Mouse (Mus musculus): ENCODE data around the gene Trpm8. TPM values are rescaled to one million over a fixed set of nuclear protein-coding genes. Genes with fewer than 3 reads are reported as not detected.

Trpm8 gene
- total RNA-seq (2021), result not detected
- long read RNA-seq, experiment 1, result 0 reads
- long read RNA-seq, experiment 2, result 0 reads

DNA sequence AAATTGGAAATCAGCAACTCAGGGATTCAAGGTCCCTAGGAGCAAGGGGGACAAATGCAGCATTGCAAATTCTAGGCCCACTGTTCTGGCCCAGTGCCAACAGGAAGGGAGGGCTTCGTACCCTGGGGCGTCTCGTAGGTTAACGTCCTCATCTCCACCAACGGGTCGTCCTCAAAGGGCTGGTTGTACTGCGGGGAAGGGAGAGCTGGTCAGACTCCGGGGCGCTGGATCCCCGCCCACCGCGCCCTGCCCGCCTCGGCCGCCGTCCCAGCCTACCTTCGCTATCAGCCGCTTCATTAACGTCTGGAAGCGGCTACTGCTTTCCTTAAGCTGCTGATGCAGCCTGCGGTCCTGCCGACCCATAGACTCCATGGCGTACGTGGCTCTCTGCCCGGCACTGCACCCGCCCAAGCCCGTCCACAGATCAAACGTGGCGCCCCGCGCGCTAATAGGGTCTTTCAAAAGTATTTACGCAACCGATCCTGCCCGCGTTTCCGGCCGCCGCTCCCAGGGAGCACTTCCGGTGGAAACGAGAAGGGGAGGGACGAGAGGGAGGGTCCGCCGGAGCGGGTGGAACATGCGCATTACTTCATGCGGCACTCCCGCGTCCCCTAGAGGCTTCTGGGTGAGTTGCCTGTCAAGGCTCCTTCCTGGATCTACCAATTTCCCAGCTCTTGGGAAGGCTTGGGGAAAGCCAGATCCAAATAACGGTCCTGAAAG is at the start of gene Trpm8, which contains the start of gene Hjurp:
Gene Trpm8 (plus strand): TSS at position 564 of the 720 bp plus-strand sequence.
Gene Hjurp (minus strand): TSS at position 536 of the 720 bp plus-strand sequence.
- DNase-seq, result peak; percentile 100

DNA sequence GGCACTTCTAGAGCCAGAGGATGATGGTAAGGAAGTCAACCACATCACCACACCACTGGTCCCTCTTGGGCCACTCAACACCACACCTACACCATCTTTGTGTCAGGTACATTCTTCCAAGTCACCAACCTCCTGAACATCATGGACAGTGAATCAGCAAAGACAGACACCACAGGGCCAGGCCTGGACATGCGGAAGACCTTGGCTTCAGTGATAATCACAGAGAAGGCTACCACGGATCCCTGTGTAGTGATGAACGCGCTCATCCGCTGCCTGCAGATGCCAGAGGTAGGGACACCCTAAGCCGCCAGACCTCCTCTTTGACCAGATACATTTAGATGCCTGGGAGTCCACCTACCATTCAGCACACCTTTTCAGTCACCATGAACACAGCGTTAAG is 49.3 kb upstream of the Trpm8 start:
- peak; percentile 6 to 16 for DNase-seq

DNA sequence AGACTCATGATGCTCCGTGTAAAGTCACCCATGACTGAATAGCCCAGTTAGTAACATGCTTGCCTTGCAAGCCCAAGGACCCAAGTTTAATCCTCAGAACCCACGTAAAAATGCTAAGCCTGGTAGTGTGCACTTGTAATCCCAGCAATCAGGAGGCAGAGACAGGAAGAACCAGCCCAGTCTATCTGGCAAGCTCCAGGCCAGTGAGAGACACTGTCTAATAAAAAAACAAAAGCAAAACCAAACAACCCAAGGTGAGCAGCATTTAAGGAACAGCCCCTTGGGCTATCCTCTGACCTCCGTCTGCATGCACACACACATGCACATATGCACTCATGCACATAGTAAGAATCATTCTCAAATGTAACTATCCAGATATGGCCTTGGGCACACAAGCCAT is 47.9 kb upstream of the Trpm8 start:
- no peak for DNase-seq

DNA sequence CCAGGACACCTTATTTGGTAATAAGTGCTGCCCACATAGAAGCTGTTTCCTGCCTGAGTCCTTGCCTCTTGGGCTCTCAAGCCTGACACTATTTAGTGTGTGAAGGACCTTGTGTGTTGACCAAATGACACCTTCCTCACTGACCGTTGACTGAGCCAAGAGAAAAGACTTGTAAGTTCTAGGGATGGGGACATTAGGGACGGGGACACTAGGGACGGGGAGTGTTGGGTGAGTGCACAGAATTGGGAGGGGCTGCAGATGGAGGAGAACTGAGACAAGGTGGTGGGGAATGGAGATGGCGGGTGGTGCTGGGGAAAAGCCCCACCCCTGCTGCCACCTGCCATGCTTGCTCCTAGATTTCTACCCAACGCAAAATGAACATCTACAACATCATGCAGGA is 47.5 kb upstream of the Trpm8 start:
- DNase-seq, result no peak

DNA sequence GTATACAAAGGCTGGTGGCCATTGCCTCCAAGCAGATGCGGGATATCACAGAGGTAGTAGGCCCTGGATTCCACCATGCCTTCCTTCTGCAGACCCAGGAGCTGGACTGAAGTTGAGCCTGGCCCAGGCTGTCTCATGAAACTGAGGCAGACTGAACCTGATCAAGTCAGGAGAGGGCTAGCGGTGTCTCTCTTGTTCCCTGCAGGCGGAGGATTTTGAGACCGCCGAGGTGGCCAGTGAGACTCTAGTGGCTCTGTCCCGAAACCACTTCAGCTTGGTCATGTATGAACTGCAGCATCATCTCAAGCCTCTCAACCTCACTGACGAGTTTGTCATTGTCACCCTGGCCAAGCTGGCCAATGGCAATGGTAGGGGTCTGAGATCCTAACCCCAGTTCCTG is 47.0 kb upstream of the Trpm8 start:
- DNase-seq, result no peak

DNA sequence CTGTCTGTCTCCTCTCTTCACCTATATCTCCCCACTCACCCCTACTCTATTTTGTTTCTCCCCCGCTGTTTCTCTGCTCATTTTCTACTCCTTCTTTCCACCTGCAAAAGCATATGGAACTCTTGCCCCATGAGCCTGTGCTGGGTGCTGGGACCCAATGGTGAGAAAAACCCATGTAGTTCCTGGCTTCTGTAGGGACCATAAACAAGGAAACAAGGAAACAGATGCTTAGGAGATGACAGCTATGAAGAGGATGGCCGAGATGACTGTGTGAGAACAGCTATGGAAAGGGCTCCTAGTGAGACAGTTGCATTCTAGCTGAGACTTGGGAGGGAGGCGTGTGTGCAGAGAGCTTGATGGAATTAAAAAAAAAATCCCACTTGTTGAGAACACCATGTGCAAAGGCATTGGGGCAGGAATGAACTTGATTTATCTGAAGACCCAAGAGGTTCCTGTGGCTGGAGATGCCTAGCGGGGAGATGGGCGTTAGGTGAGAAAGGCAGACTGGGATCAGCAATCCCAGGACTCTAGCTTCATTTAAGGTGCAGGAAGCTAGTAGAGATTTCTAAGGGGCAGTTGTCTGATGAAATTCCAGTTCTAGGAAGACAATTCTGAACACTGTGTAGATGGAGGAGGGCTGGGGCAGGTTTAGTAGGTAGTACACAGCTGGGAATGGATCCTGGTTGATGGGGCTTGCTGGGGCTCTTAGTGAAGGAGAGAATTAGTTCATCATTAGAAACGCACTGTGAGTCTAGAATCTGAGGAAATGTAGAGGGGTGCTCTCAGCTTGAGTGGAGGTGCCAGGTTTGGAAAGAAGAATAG is 46.3 kb upstream of the Trpm8 start:
- no peak for DNase-seq

DNA sequence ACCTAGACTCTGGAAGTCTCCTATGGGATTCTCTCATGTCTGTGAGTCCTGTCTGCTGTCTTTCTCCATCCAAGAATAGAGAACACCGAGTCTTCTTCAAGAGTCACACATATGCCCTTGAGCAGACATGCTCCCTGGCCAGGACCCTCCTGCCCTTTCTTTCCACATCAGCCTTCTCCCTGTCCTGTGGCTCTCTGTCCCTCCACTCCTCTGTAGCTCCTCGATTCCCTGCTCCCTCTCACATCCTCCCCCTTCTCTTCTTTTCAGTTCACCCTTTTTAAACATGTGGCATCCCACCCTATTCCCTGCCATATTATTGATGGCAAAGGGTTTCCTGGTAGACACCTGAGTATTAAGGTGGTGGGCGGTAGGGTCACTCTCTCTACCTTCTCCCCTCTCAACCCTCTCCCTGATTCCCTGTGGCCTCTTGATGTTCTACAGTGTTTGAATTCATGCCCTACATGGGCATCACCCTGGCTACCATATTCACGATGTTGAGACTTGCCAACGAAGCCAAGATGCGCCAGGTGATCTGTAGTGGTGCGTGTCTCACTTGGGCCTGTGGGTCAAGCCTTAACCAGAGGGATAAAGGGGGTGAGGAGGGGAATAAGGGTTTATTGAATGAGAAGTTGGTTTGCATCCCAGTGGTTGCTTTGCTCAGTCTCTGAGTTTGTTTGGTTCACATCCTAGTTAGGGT is 45.5 kb upstream of the Trpm8 start:
- no peak for DNase-seq

DNA sequence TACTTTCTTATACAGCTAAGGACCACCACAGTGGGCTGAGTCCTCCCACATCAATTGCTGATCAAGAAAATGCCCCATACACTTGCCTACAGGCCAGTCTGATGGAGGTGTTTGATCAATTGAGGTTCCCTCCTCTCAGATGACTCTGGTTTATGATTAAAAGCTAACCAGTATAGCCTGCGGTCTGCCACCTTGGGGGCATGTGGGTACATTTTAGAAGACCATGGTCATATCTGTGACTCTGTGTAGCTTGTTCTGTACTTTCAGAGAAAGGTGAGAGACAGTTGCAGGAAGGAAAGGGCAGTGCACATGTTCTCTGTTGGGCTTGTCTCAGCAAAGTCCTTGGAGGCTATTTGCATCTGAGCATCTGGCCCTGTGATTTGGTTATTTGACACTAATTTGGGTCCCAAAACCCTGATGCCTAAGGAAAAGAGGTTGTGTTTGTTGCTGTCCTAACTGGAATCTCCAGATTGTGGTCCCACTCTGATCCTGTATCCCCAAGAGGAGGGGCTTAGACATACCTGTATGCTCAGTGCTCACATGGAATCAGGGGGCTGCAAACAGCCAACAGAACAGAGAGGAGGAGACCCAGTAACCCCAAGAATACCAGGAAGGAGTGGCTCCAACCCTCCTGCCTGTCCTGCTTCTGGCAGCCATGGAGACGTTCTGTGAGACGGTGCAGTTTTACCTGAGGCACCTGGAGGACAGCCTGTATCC is 44.6 kb upstream of the Trpm8 start:
- DNase-seq, result no peak

DNA sequence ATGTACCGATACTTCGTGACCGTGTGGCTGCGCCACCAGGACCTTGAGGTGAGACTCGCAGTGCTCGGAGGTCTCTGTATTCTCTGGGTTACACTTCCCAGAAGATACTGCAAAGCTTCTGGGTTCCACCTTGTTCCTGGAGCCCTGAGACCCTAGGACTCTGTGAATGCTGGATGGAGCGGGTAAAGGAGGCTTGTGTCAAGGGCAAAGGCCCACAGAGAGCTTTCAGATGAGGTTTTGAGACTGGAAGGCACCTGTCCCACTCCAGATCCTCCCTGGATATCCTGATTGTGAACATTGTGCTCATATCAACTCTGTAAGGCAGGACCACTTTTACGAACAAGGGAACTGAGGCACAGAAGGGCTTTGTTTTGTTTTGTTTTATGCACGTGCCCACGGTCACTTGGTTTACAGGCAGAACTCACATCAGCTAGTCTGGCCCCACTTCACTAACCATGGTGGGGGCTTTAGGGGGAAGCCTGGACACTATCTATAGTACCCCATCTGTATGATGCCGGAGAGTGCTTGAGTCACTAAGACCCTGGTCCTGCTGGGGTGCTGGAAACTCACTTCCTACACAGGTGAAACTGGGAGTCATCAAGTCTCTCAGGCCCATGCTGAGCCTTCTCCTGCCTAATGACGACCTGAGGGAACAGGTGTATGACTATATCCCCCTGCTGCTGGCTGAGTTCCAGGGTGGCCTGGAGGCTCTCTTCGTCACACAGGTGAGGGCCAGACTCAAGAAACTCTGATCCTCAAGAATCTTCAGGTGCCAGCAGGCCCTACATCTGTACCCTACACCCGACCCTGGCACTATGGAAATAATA is 43.8 kb upstream of the Trpm8 start:
- DNase-seq, result no peak

DNA sequence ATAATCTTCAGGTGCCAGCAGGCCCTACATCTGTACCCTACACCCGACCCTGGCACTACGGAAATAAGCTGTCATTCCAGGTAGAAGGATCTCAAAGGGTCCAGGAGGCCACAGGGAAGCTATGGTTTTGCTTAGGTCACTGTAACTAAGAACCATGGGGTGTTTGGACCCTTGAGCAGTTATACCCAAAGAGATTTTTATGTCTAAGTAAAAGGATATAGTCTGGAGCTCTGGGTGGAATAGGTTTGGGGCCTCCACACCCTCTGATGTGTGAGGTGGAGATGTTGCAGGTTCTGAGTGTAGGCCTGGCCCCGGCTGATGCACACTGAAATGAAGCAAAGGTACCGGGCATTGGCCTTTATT is 43.2 kb upstream of the Trpm8 start:
- no peak for DNase-seq

DNA sequence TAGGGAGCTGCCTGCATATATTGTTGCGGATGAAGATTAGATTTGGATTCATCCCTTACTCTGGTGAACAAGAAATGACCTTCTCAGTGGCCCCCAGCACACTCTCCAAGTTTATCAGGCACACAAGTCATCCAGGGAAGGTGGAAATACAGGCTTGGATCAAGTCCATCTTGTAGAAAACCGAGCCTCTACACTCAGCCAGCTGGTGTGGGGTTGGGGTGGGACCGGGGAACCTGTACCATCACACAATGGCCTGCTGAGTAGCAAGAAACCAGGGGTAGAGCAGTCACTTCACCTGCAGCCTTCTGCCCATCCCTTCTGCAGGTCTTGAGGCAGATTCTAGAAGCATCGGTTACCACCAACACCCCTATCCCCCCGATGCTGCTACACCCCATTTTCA is 42.8 kb upstream of the Trpm8 start:
- DNase-seq, result no peak

DNA sequence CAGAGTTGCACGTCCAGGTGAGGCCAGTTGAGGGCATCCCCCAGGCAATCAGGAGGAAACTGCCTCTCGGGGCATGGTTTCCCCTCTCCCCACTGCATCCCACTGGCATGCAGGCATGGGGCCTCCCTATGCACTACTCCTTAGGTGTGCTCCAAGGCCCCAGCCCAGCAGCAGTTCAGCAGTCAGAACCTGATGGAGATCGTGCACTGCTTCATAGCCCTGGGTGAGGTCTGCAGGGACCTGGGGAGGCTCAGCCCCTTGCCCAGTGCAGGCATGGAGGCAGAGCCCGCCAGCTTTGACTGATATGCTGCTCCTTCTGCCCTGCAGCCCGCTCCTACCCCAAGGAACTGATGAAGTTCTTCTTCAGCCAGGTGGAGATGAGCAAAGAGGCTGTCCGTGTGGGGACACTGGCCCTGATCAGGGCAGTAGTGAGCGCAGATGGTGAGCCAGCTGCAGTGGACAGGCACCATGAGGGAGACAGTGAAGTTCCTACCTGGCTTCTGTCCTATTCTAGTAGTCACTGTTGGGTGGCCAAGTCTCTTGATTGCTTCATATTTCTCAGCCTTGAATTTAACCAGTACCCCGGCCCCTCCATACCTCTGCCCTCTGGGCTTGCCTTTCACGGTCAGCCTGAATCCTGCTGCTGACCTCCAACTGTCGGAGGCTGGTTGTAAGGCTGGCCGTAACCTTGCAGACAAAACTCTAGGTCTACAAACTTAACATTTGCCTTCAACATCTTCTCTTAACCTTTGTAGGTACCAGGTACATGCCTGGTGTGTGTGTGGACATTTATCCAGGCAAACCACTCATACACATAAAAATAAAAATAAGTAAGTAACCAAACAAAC is 42.2 kb upstream of the Trpm8 start:
- no peak for DNase-seq

DNA sequence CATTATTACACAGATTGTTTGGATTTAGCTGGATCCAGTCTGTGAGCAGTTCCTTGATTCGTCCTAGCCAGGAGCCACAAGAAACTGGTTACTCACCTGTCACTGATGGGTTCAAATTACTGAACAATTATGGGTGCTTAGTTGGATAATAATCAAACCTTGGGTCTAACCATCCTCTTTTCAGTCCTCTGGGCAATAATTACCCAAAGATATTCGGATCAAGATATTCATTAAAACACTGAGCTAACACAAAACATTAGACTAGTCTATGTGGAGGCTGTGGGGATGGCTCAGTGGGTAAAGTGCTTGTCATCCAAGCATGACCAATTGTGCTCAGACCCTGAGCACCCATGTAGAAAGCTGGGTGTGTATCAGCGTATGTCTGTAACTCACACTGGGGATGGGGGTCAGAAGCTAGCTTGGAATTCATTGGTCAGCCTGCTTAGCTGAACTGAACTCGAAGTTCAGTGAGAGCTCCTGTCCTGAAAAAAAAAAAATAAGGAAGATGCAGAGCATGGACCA is 41.5 kb upstream of the Trpm8 start:
- DNase-seq, result no peak

DNA sequence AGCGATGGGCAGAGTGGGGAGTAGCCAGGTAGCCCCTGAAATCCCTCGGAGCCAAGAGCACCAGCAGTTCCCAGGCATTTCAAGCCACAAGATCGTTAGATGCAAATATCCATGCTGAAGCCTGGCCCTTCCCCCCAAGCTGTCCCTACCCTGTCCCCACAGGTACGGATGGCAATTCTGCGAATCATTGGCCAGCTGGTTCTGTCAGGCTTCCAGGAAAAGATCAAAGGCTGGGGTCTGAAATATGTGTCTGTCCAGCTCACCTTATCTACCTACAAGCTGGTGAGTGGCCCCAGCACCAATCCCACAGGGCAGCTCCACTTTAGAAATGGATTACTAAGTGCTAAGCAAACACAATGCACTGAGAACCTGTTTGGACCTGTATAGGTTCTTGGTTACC is 40.1 kb upstream of the Trpm8 start:
- DNase-seq, result no peak

DNA sequence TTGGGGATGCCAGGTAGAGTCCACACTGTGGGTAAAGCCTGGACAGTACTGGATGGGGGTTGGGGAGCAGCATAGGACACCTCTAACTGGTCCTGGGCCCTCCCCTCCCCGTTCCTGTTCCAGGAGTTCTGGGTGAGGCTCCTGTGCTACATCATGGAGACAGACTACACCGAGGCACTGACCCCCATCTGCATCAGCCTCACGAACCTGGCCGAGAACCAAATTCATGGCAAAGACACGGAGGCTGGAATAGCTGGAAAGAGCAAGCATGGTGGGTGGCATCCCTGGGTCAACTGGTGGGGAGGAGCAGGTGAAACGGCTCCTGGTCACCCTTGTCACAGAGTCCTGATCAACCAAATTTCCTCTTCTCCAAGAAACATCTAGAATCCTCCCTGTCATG is 38.7 kb upstream of the Trpm8 start:
- no peak for DNase-seq

DNA sequence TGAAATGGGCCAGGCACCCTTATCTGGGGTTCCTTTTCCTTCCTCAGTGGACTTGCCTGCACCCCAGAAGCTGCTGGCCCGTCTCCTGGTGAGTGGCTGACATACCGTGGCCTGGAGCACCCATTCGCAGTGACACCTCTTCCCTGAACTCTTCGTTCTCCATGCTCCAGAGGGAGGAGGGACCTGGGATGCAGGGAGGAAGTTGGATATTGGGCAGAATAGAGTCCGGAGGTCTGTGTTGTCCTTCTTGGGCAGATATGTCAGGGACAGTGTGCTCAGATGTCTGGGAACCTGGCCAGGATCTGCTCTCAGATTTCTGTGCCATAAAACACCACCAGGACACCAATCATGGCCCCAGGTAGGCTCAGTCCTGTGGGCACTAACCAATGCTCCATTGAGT is 37.4 kb upstream of the Trpm8 start:
- DNase-seq, result no peak

DNA sequence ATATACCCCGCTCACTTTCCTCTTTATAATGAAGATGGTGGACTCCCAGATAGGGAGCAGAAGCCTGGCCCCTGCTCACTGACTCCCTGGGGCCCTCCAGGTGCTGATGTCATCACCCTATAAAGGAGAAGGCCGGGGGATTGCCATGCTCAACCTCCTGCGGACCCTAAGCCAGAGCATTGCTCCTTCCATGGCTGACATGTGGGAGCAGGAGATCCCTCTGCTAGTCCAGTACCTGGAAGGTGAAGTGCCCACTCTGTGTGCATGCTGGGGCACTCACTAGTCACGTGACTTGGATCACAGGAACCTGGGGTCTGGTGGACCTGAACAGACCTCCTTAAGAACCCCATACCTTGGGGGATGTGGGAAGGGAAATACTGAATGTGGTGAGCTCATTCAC is 36.9 kb upstream of the Trpm8 start:
- DNase-seq, result no peak

DNA sequence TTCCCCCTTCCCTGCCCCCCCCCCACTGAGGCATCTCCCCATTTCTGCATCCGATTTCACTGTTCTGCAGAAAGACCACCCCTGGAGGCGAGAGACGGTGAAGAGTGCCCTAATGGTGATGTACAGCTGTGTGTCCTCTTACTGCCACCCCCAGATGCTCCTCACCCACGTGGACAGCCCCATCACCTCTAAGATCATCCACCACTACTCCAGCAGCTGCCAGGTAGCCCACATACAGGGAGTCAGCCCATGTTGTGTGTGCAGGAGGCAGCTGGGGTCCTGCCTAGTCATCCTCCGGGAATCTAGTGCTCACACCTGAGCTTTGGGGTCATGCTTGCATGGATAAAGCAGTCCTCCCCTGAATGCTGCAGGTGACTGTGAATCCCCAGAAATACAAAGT is 33.6 kb upstream of the Trpm8 start:
- no peak for DNase-seq

DNA sequence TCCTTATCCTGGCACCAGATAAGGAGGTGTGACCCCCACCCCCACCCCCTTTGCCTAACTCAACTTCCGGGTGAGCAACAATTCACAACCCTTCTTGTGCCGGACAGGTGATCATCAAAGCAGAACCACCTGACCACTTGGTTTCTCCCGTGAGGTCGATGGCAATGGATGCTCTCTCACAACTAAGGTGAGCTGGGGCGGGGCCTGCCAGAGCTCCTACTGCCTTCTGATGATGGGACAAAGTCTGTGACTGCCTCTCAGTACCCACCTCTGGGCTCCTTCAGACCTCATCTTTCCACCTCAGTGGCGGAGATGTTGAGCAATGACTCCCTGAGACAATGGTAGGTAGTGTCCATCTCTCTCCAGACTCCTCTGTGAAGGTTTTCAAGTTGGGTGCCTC is 31.6 kb upstream of the Trpm8 start:
- DNase-seq, result no peak

DNA sequence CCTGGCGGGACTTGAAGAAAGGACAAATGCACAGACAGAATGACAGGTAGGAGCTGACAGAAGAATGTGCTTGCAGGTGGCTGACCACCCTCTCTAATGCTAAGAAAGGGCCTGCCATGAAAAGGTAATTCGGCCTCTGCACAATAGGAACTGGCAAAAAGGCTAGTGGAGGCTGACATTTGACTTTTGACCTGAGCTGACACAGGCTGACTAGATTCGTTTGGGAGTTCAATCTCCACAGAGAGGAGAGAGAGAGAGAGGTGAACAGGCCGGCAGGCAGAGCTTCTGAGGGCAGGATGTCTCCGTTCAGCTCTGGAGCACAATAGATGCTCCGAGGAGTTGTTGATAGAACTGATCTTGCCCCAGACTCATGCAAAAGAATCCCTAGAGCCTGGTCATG is 31.1 kb upstream of the Trpm8 start:
- DNase-seq, result no peak

All from heart, adult 18-20 months (tissue).